Mouse (Mus musculus): Measurements from ENCODE around the gene Tbc1d1.
"Not testable (repeated sequence)": the region's sequence is repeated elsewhere in the genome, so short reads cannot be mapped to it uniquely, and the experiment has no call there.

The Tbc1d1 gene

GRCm38 (mm10) chr5:64314288-64315052 is 158.4 kb downstream of the Tbc1d1 start:
- DNase-seq (ENCODE audit: low read depth, low spot score) = peak; percentile 71

- DNase-seq (ENCODE audit: low read depth, low spot score) = no peak
Measured at GRCm38 (mm10) chr5:64315088-64315487, 159.0 kb downstream of the Tbc1d1 start.

GRCm38 (mm10) chr5:64323286-64323685 is 167.2 kb downstream of the Tbc1d1 start:
- no peak for DNase-seq (ENCODE audit: low read depth, low spot score)

DNA sequence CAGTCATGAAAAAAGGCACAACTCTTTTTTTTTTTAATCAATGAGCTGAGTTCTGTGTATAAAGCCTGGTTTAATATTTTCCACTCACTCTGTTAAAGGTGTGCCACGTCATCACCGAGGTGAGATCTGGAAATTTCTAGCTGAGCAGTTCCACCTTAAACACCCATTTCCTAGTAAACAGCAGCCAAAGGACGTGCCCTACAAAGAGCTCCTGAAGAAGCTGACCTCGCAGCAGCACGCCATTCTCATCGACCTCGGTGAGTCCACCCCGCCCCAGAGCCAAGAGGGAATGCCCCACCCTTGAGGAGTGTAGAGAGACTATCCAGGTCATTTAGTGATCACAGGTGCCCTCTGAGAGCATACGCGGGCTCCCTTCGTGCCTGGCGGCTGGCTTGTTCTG is 168.2 kb downstream of the Tbc1d1 start:
- DNase-seq (ENCODE audit: low read depth, low spot score) = no peak

DNA sequence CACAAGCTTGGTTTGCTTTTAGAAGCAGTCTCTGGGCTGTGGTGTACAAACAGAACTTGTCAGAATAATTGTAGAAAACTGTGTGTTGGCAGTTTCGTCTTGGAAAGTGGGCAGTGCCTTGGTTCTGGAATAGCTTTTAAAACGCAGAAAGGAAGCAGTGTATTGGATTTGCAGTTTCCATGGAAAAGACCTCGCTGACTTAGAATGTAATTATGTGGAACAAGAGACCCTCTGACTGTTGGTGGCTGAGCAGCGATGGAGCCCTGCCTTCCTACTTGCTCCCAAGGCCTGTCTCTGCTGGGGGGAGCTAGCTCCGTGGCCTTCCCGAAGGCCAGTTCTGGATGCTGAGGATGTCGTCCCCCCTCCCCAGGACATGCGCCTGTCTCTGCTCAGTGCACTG is 168.8 kb downstream of the Tbc1d1 start:
- no peak for DNase-seq (ENCODE audit: low read depth, low spot score)

GRCm38 (mm10) chr5:64325741-64326355 is 169.7 kb downstream of the Tbc1d1 start:
- DNase-seq (ENCODE audit: low read depth, low spot score) = no peak

GRCm38 (mm10) chr5:64326427-64327181 is 170.5 kb downstream of the Tbc1d1 start:
- DNase-seq (ENCODE audit: low read depth, low spot score) = no peak

GRCm38 (mm10) chr5:64327212-64327902 is 171.3 kb downstream of the Tbc1d1 start:
- no peak for DNase-seq (ENCODE audit: low read depth, low spot score)

DNA sequence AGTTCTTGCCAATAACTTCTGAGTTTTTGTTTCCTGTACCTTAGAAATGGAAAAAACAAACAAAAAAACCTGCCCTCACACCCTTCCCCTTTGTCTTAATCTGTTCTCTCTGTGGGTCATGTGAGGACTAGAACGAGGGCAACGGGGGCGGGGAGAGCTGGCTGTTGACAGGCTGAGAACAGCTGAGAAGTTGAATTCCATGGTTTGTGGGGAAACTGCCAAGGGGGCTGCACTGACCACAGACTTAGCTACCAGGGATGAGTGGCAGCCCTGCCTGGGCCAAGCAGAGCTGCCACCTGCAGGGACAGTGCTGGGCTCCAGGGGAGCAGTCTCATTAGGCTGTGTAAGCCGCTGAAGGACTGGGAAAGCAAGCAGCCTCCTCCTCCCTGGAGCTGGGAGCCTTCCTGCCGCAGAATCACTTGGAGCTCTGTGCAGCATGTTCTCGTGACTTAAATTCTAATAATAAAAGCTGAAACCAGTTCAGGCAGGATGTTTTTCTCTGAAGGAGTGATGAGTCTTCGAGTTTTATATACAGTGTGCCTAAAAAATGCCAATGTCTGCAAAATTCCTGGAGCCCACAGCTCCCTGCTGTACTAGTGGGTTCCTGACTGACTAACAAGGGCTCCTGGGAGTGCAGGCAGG is 180.8 kb downstream of the Tbc1d1 start:
- peak; percentile 91 for DNase-seq (ENCODE audit: low read depth, low spot score)

DNA sequence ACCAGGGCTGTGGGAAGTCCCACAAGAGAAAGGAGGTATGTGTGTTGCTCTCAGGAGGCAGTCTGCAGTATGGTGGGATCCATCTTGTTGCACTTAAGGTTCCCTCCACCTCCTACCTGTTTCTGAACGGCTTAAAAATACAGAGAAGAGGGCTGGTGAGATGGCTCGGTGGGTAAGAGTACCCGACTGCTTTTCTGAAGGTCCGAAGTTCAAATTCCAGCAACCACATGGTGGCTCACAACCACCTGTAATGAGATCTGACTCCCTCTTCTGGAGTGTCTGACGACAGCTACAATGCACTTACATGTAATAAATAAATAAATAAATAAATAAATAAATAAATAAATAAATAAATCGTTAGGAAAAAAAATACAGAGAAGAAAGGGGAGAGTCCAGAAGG is 182.7 kb downstream of the Tbc1d1 start:
- DNase-seq (ENCODE audit: low read depth, low spot score) = not testable (repeated sequence)

- DNase-seq (ENCODE audit: low read depth, low spot score) = no peak
Measured at GRCm38 (mm10) chr5:64340366-64340765, 184.3 kb downstream of the Tbc1d1 start.

GRCm38 (mm10) chr5:64341671-64342070 is 185.6 kb downstream of the Tbc1d1 start:
- DNase-seq (ENCODE audit: low read depth, low spot score) = no peak

- DNase-seq (ENCODE audit: low read depth, low spot score) = no peak
Measured at GRCm38 (mm10) chr5:64342138-64342537, 186.0 kb downstream of the Tbc1d1 start.

DNA sequence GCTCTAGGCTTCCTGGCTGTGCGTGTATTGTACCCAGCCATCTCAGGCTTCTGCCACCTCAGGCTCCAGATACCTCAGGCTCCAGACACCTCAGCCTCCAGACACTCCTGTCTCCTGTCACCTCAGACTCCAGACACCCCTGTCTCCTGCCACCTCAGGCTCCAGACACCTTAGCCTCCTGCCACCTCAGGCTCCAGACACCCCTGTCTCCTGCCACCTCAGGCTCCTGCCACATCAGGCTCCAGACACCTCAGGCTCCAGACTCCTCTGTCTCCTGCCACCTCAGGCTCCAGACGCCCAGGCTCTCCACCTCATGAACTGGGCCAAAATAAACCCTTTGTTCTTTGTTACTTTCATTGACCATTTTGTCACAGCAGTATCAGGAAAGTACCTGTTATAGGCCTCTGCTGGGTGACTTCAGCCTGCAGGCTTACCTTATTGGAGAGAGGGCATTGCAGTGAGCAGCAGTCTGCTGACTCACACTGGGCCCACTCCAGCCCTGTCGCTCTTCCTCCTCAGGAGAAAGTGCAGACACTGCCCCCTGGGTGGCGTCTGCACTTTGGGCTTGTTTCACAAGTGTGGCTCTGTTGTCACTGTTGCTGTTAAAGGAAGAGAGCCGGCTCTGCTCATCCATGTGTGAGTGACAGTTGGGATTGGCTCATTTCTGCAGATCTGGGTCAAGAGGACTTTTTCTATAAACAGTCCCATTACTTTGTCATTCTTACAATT is 188.0 kb downstream of the Tbc1d1 start:
- DNase-seq (ENCODE audit: low read depth, low spot score) = peak; percentile 58

GRCm38 (mm10) chr5:64345181-64345735 is 189.2 kb downstream of the Tbc1d1 start:
- DNase-seq (ENCODE audit: low read depth, low spot score) = no peak

DNA sequence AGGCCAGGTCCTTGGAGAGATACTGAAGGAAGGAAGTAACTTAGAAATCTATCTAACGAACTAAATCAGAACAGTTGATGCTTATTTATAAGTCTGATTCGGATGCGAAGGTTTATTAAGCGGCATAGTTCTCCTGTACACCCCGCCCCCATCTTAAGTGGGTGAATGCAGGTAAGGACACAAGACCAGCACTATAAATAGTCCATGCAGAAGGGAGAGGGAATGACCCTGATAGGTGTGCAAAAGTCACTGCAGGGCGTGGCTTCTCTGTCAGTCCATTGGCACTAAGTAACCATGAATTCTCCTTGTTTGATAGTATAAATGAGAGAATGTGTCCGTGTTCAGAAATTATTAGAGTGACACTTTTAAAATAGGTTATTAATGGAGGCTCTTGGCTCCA is 189.7 kb downstream of the Tbc1d1 start:
- DNase-seq (ENCODE audit: low read depth, low spot score) = no peak

GRCm38 (mm10) chr5:64346343-64346885 is 190.3 kb downstream of the Tbc1d1 start:
- no peak for DNase-seq (ENCODE audit: low read depth, low spot score)

GRCm38 (mm10) chr5:64348166-64348565 is 192.1 kb downstream of the Tbc1d1 start:
- no peak for DNase-seq (ENCODE audit: low read depth, low spot score)

DNA sequence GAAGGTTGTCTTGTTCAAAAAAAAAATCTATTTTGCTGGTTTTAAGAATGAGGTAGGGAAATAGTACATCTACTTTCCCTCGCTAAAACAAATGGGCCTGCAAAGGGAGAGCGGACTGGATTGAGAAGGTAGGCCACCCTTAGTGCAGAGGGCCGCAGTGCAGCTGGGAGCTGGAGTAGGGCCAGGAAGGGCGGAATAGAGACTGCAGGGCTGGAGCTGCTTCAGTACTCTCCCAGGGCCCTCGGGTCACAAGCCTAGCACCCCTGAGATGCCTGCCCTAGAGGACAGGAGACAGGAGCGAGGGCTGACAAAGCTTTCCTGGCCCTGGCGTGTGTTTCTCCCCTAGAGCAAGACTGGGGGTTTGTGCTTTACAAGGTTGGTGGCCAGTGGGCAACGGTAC is 192.7 kb downstream of the Tbc1d1 start:
- no peak for DNase-seq (ENCODE audit: low read depth, low spot score)

DNA sequence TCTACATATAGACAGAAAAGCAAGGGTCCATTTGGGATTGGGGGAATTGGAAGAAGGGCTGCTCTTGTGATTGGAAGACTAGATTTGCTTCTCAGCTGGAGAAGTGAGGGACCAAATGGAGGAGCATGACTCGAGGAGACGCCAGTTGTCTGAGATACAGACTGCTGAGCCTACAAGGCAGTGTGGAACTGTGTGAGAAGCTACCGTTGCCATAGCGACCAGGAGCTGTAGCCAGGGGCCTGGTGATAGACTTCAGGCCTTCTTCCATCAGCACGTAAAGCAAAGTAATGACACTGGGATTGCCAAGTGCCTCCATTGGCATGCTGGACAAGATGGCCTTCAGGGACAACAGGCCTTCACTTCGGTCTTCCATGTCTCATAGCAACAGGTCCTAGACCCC is 195.9 kb downstream of the Tbc1d1 start:
- peak; percentile 65 for DNase-seq (ENCODE audit: low read depth, low spot score)

All from brain, adult 2 months (tissue).